Mouse (Mus musculus): ENCODE data around the gene Frs2. TPM values are rescaled to one million over a fixed set of nuclear protein-coding genes. Genes with fewer than 3 reads are reported as not detected.
"Not testable (repeated sequence)": the region's sequence is repeated elsewhere in the genome, so short reads cannot be mapped to it uniquely, and the experiment has no call there.

Frs2 gene
- polyA plus RNA-seq, 1 experiment = 14.9 TPM

DNA sequence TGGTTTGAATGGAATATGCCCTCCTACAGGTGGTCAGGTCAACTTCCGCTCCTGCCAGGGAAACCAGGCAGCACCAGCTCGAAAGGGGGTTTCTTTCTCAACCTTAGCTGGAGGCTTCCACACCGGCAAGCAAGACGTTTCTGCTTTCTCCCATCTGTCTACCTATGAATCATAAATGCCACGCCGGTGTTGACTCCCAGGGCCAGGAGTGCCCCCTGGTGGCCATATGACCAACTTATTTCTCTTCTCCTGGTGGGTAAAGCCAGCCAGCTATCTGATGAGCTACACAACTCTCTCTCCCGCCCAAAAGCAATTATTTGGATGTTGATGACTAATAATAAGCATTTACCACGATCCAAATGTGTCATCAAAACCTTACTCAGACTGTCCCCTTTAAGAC, 114.5 kb downstream of the Frs2 start:
- peak; percentile 64 for DNase-seq
- peak; percentile 79 for TF ChIP-seq CTCF (IDR thresholded peaks at IDR 0.05; ENCODE audit: insufficient read depth, low read length)
- no peak for TF ChIP-seq POLR2A (IDR thresholded peaks at IDR 0.05; ENCODE audit: borderline replicate concordance, extremely low read depth, low read depth, low read length)
- WGBS = 12% methylated on average over 8 of the region's 8 CpGs
- H3K4me3 ChIP-seq (replicated peaks; ENCODE audit: extremely low read depth, low read depth, low read length) = no peak overlapping the region
- no peaks in the 10 kb centered on the region for H3K4me1 ChIP-seq (ENCODE audit: control insufficient read depth, insufficient read depth, low read length)

DNA sequence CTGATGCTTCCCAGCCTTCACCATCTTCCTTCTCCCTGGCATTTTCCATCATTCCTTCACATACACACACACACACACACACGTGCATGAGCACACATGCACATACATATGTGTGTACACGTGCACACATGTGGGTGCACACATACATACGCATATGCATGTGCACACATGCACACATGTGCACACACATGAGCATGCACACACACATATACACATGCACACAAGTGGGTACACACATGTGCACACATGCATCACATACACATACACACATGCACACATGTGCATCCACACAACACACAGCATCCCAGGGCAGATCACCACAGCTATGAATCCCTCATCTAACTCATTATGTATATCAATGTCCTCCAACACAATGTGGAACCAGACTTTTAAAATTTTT, 117.2 kb downstream of the Frs2 start:
- WGBS = 91% methylated on average over 3 of the region's 3 CpGs
- TF ChIP-seq CTCF (IDR thresholded peaks at IDR 0.05; ENCODE audit: insufficient read depth, low read length) = no peak
- TF ChIP-seq POLR2A (IDR thresholded peaks at IDR 0.05; ENCODE audit: borderline replicate concordance, extremely low read depth, low read depth, low read length) = no peak
- DNase-seq = no peak
- H3K4me3 ChIP-seq (replicated peaks; ENCODE audit: extremely low read depth, low read depth, low read length) = no peak overlapping the region
- no peaks in the 10 kb centered on the region for H3K4me1 ChIP-seq (ENCODE audit: control insufficient read depth, insufficient read depth, low read length)

DNA sequence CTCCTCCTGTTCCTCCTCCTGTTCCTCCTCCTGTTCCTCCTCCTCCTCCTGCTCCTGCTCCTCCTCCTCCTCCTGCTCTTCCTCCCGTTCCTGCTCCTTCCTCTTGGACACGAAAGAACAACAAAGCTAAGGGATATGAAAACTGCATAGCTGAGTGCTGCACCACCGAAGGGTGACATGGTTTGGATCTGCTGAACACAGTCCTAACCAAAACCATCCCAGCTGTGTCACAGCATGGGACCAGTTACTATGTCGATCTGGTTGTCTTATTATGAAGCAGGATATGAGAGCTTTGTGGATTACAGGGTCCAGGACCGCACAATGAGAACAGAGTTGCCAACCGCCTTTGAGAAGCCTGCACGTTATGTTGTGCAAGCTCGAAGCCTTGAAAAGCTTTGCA, 122.2 kb downstream of the Frs2 start:
- DNase-seq = no peak
- 66% methylated on average over 8 of the region's 8 CpGs for WGBS
- H3K4me3 ChIP-seq (replicated peaks; ENCODE audit: extremely low read depth, low read depth, low read length) = no peak overlapping the region
- TF ChIP-seq CTCF (IDR thresholded peaks at IDR 0.05; ENCODE audit: insufficient read depth, low read length) (no peak), POLR2A (IDR thresholded peaks at IDR 0.05; ENCODE audit: borderline replicate concordance, extremely low read depth, low read depth, low read length) (no peak)
- no peaks in the 10 kb centered on the region for H3K4me1 ChIP-seq (ENCODE audit: control insufficient read depth, insufficient read depth, low read length)

DNA sequence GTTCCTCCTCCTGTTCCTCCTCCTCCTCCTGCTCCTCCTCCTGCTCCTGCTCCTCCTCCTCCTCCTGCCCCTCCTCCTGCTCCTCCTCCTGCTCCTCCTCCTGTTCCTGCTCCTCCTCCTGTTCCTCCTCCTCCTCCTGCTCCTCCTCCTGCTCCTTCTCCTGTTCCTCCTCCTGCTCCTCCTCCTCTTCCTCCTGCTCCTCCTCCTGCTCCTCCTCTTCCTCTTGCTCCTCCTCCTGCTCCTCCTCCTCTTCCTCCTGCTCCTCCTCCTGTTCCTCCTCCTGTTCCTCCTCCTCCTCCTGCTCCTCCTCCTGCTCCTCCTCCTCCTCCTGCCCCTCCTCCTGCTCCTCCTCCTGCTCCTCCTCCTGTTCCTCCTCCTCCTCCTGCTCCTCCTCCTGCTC, 122.6 kb downstream of the Frs2 start:
- not testable (repeated sequence) for H3K4me1 ChIP-seq (ENCODE audit: control insufficient read depth, insufficient read depth, low read length); H3K4me3 ChIP-seq (replicated peaks; ENCODE audit: extremely low read depth, low read depth, low read length); DNase-seq

DNA sequence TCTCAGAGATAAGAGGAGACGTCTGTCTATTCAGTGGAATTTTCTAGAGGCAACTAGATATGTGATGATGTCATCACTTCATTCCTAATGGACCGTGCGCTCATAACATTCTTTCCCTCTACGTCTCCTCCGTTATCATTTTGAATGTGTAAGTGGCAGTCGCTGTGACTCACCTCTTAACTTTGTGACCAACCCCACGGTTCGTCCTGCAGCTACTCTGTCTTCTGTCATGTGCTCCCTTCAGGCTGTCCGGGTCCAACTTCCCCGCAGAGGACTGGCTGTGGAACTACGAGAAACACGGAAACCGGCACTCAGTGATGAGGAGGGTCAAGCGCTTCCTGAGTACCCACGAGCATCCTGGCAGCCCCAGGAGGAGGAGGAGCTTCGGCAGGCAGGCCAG, 124.6 kb downstream of the Frs2 start:
- Histone ChIP-seq H3K4me1 (ENCODE audit: control insufficient read depth, insufficient read depth, low read length) (no peaks in the 10 kb centered on the region), H3K4me3 (replicated peaks; ENCODE audit: extremely low read depth, low read depth, low read length) (no peak overlapping the region)
- TF ChIP-seq CTCF (IDR thresholded peaks at IDR 0.05; ENCODE audit: insufficient read depth, low read length) = no peak
- no peak for TF ChIP-seq POLR2A (IDR thresholded peaks at IDR 0.05; ENCODE audit: borderline replicate concordance, extremely low read depth, low read depth, low read length)
- 20% methylated on average over 16 of the region's 16 CpGs for WGBS
- DNase-seq = no peak

DNA sequence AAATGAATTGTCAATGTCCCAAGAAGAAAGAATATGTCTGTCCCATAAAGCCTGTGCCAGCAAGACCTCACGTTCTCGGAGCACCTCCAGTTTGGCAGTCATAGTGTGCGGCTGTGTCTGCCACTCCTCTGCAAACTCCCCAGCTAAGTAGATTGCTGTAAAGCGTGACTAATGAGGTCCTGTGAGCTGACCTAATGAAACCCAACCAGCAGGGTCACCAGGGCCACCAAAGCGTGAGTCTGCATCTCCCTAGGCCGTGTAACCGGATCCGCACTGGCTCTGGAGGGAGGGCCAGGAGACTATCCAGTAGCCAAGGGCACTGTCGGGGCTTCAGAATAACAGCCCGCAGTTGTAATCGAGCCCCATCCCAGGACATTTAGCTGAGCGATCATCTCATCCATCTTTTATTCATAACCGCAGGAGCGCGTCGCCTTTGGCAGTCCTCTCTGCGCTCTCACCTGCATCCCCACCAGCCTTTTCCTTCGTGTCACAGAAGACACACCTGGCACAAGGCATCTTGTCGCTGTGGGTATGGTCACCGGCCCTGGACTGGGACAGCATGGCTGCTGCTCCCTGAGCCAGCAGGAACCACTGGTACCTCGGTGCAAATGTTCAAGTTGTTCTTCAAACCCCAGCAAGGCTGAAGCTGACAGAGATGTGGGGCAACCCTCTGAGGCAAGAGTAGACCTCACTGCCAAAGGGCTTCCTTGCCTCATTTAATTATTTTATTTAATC, 127.1 kb downstream of the Frs2 start:
- Histone ChIP-seq H3K4me3 (replicated peaks; ENCODE audit: extremely low read depth, low read depth, low read length) (no peak overlapping the region), H3K4me1 (ENCODE audit: control insufficient read depth, insufficient read depth, low read length) (no peaks in the 10 kb centered on the region)
- TF ChIP-seq CTCF (IDR thresholded peaks at IDR 0.05; ENCODE audit: insufficient read depth, low read length) (no peak), POLR2A (IDR thresholded peaks at IDR 0.05; ENCODE audit: borderline replicate concordance, extremely low read depth, low read depth, low read length) (no peak)
- DNase-seq = no peak
- WGBS = 45% methylated on average over 21 of the region's 21 CpGs

Other genes with a start within 250 kb of the Frs2 start
- 108 and 123 TPM in 2 replicates for gene Rab3ip, start 197.8 kb downstream of the Frs2 start, polyA plus RNA-seq (2012; rRNA removed)
- not detected in 2 replicates for gene Gm10271, start 175.9 kb downstream of the Frs2 start, polyA plus RNA-seq (2012; rRNA removed)
- 2.2 and 3.4 TPM in 2 replicates for gene Best3, start 162.2 kb downstream of the Frs2 start, polyA plus RNA-seq (2012; rRNA removed)
- 1.1 and 2.4 TPM in 2 replicates for gene Lrrc10, start 103.2 kb downstream of the Frs2 start, polyA plus RNA-seq (2012; rRNA removed)
- gene Cct2, start 84.7 kb downstream of the Frs2 start, polyA plus RNA-seq (2012; rRNA removed) = 36.0 and 56.1 TPM in 2 replicates
- gene Yeats4, start 76.0 kb upstream of the Frs2 start, polyA plus RNA-seq (2012; rRNA removed) = 19.8 and 21.3 TPM in 2 replicates
- 0.14 and 0.27 TPM in 2 replicates for gene 9530003J23Rik, start 90.2 kb upstream of the Frs2 start, polyA plus RNA-seq (2012; rRNA removed)
- 3,937 and 4,776 TPM in 2 replicates for gene Lyz2, start 133.8 kb upstream of the Frs2 start, polyA plus RNA-seq (2012; rRNA removed)
- 304 and 343 TPM in 2 replicates for gene Lyz1, start 144.3 kb upstream of the Frs2 start, polyA plus RNA-seq (2012; rRNA removed)
- gene Cpsf6, start 231.5 kb upstream of the Frs2 start, polyA plus RNA-seq (2012; rRNA removed) = 51.7 and 57.9 TPM in 2 replicates